Mouse (Mus musculus) ovary, adult 18-20 months (tissue): ENCODE measurements at regions not wholly inside any gene's neighbourhood (a gene's known extent, or its start where the extent isn't known, plus 50 kb on each side); places are given as distances from the start of the nearest gene placed in this dataset.
A peak's percentile ranks its signal among the peaks of the same experiment; 100 is the strongest.
"Not testable (repeated sequence)": the region's sequence is repeated elsewhere in the genome, so short reads cannot be mapped to it uniquely, and the experiment has no call there.

ENCODE experiments used
- DNase-seq: peaks from one replicate; pipeline ENCODE4 v3.0.0; 2022; ENCODE audit warnings: low spot score, mixed read lengths

DNA sequence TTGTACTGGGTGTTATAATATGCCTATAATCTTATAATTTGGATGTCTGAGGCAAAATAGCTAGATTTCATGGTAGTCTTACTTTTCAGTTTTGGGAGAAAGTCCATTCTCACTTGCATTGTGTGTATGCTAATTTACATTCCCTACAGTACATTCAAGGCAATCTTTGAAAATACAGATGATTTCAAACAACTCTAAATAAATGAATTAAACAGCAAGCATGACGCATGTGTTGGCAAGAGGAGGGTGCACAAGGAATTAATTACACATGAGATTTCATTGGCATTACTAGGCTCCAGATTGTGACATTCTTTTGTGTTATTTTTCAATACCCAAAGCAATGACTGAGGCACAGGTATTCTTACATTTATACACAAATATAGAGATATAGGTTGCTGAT, 495.2 kb upstream of the Cypt12 start:
- no peak for DNase-seq

GRCm38 (mm10) chr3:17460545-17460944, 487.7 kb upstream of the Cypt12 start:
- no peak for DNase-seq

- DNase-seq, result no peak
Measured at GRCm38 (mm10) chr3:17461365-17461764, 486.8 kb upstream of the Cypt12 start.

DNA sequence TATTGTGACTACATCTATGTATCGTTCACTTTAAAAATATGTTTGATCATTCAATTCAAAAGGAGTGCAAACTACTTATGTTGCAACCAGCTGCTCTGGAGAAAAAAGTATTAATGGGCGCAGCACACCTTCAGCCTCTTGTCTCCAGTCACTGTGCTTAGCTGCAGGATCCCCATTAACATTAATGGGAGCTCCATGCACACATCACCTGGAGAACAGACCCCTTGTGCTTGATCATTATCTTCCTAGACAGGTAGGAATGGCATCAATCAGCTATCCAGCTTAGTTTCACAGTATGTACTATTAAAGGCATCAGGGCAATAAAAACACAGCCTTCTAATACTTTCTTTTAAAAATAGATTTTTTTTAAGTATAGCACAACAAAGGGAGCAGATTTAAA, 474.4 kb upstream of the Cypt12 start:
- DNase-seq, result no peak

GRCm38 (mm10) chr3:17489240-17490142, 458.7 kb upstream of the Cypt12 start:
- no peak for DNase-seq

DNA sequence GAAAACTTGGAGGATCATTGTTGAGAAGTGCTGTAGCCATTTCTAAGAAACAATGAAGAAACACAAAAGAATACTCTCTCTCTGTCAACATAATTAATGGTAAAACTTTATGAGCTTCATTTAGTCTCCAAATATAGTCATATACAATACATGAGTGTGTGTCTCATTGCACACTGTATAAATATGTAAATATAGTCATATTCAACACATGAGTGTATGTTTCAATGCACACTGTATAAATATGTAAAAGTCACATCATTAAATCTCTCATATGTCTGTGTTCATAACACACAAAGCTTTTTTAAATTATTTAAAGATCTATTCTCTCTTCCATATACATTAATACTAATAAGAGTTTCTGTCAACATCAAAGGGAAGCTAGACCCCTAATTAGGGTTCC, 457.6 kb upstream of the Cypt12 start:
- no peak for DNase-seq

GRCm38 (mm10) chr3:17498291-17498690, 449.9 kb upstream of the Cypt12 start:
- DNase-seq, result no peak

GRCm38 (mm10) chr3:17501556-17501955, 446.7 kb upstream of the Cypt12 start:
- no peak for DNase-seq

DNA sequence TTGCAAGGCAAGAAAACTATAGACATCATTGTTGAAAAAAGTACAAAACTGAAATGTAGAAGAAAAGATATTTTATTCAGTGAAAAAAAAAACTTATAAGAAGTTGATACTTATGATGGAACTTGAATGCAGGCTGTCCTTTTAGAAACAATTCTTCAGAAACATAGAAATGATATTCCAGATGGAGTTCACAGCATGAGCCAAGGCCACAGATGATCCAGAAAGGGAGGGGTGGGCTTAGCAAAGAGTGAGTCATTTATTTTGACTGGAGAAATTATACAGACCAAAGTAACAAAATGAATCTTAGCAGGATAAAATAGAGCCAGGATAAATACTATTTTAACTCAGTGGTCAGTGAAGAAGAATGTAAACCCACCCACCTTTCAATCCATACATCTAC, 406.9 kb upstream of the Cypt12 start:
- no peak for DNase-seq

- DNase-seq, result no peak
Measured at GRCm38 (mm10) chr3:17547559-17548059, 400.6 kb upstream of the Cypt12 start.

- no peak for DNase-seq
Measured at GRCm38 (mm10) chr3:17582487-17582886, 365.7 kb upstream of the Cypt12 start.

DNA sequence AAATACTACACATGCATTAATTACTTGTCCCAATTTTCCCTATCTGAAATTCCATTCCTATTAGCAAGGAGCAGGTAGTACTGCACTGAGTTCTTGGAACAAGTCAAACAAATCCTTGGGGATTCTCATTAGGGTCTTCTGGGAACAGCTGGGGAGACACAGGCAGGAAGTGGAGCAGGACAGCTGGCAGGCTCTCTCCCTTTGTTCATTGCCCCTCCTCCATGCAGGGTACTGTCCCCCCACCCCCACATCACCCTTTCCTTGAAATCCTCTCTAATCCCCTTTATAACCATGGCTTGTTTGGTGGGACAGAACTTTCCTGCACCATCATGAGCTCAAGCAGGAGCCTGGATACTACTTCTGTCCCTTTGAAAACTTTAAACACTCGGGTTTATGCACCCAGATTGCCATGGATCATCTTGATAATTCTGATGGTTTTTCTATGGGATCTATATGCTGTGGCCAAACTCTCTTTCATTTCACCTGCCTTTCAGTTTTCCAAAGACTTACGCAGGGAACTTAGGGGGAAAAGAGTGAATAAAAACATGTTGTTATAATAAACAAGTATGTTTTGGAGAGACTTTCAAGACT, 358.2 kb upstream of the Cypt12 start:
- no peak for DNase-seq

DNA sequence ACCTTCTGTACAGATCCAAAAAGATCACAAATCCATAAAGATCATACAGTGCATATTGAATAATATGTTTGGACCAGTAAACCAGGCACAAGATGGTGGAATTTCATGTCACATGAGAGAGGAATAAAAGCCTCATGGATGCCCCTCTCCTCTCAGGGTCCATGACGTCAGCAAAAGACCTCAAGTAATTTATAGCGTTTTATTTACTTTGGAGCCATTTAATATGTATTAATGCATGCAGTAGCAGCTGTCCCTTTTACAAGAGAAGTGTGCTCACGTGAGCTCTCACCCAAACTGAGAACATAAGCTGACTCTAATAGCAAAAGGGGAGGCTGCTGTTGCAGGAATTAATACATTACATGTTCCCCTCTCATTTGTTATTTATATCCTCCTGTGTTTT, 355.7 kb upstream of the Cypt12 start:
- DNase-seq, result no peak

DNA sequence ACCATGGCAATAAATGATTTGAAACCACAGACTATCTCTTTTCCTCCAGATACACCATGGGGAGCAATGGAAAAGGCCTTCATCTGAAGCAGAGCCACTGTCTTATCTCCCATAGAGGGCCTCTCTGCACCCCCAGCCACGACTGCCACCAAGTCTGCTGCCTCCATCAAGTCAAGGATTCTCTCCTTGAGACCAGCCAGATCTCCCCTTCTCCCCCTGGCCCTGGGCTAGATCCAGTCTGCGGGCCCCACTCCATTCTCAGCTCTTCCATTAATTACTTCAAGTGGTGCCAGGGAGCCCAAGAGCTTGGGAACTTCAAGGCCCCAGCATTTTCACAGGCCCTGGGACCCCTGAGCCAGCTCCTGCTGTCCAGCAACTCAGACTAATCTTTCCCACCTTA, 351.8 kb upstream of the Cypt12 start:
- no peak for DNase-seq

DNA sequence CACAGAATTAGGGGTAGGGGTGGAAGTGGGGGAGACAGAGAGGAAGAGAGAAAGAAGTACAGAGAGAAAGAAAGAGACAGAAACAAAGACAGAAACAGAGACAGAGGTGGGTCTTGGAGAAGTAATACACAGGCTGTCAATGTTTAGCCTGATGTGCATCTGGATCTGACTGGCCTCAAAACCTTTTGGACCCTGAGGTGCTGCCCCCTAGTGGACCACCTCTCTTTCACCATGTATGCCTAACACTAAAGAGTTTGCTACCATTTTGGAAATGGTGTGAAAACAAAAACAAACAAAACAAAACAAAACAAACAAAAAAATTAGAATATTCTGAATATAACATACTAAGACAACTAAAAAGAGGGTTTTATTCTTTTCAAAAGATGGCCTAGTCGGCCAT, 334.7 kb upstream of the Cypt12 start:
- DNase-seq, result no peak

DNA sequence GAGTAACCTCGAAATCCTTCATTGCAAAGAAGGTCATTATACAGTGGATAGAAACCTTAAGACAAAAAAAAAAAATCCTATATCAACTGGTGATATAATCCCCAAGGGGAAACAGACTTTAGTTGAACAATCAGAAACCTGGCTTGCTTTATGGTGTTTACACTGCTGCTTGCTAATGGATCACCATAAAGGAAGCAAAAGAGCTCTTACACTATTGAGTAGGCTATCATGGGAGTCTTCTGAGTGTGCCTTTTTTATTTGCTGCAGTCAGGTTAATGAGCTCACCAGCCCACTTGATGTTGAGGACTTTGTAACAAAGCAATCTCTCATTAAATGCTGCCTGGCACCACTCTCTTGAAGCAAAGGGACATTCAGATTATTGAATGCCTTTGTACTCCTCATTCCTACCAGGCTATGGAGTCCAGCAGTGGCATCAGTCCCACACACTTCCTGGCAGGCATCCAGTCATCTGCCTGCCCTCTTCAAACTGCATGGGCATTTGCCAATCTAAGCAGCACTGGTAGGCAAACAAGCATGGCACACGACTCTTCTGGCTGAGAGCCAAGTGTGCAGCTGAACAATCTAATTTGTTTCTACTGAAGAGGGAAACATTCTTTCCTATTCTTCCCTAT, 331.7 kb upstream of the Cypt12 start:
- DNase-seq, result peak; percentile 15

GRCm38 (mm10) chr3:17619489-17619888, 328.7 kb upstream of the Cypt12 start:
- DNase-seq, result no peak

DNA sequence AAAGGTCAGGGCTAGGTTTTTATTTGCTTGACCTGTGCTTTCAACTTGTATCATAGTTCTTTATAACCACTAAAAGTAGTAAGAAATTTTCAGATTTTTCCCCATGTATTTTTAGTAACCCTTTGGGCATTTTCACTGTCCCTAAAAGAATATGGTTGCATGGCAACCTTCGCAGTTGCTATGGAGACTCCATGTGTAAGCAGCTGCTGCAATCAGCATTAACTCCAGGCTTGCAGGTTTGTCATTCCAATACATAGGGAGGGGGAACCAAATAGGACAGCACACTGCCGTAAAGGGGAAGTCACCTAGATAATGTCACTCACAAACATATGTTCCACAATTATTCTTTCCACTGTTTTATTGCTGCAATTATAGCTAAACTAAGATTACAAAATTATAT, 328.3 kb upstream of the Cypt12 start:
- DNase-seq, result no peak

DNA sequence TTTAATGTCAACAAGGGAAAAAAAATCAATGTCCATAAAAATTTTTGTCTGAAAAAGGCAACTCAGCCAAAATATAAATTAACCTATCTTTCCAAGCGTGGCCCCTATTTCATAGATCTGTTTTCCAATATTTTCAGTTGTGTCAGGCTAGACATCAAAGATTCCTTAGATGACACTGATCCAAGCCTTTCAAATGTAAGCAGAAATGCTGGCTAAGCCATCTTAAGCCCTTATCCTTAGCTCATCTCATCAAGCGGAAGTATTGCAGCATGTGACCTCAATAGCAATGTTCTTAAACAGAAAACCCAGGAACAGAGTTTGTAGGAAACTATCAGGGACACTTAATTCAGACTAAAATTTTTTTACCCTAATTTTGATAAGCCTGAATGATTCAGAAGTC, 327.8 kb upstream of the Cypt12 start:
- DNase-seq, result no peak

DNA sequence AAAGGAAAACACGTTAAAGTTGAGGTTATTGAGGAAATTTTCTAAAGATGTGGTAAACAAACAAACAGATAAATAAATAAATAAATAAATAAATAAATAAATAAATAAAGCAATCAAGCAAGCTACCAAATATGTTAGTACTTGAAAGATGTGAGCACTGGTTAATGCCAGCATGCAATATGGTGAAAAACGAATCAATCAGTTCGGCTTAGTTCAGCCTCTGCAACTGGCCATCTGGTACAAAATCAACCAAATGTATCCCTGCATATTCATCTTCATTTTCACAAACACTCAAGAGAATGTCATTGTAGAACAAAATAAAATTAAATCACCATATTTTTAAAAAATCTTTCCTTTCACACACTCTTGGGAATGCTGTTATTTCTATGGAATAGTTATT, 315.7 kb upstream of the Cypt12 start:
- no peak for DNase-seq

GRCm38 (mm10) chr3:17636276-17636675, 311.9 kb upstream of the Cypt12 start:
- DNase-seq, result no peak

DNA sequence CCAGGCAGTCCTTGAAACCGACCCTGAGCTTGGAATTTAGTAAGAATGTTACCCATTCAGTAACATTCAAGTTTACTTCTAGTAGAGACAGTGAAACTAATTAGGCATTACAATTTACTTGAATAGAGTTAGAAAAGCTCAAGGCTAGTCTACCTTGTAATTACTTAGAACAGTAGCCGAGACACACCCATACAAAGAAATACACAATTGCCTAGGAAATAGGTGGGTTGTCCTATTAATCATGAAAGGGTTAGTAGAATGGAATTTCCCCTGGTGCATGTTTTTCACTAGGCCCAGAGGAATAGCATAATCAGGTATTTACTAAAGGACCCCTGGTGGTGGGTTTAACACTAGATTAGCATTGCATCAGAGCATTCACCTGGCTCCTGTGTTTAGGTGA, 288.2 kb upstream of the Cypt12 start:
- not testable (repeated sequence) for DNase-seq

DNA sequence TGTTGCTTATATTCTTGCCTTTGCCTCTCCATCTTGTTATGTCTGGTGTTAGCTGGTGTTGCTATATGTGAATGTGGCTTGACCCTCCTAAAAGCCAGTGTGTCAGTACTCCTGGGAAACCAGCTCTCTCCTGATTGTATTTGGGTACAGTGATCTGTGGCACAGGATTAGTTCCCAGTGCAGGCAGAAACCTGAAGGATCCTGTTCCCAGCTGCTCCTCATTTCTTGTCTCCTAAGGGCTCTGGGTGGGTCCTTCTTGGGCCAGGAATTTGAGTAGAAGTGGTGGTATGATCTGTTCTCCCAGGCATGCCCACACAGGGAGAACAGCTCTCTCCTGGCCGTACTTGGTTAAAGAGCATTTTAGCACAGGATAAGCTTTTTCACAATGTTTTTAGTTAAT, 286.2 kb upstream of the Cypt12 start:
- no peak for DNase-seq
